Mouse (Mus musculus) c-Kit-negative CD71-positive TER-119-positive erythroid progenitor cells, embryonic 14.5 days (primary cell): Measurements from ENCODE around the gene Gm42669.

Source experiments
- DNase-seq: peaks from one replicate; pipeline ENCODE4 v3.0.0-alpha.2; 2013; ENCODE audit warnings: low read depth, low spot score

Gene Gm42669

GRCm38 (mm10) chr5:107507321-107507720 lies at the start of gene Gm42669:
Gene Gm42669 (plus strand): TSS chr5:107507621.
- DNase-seq: no peak

DNA sequence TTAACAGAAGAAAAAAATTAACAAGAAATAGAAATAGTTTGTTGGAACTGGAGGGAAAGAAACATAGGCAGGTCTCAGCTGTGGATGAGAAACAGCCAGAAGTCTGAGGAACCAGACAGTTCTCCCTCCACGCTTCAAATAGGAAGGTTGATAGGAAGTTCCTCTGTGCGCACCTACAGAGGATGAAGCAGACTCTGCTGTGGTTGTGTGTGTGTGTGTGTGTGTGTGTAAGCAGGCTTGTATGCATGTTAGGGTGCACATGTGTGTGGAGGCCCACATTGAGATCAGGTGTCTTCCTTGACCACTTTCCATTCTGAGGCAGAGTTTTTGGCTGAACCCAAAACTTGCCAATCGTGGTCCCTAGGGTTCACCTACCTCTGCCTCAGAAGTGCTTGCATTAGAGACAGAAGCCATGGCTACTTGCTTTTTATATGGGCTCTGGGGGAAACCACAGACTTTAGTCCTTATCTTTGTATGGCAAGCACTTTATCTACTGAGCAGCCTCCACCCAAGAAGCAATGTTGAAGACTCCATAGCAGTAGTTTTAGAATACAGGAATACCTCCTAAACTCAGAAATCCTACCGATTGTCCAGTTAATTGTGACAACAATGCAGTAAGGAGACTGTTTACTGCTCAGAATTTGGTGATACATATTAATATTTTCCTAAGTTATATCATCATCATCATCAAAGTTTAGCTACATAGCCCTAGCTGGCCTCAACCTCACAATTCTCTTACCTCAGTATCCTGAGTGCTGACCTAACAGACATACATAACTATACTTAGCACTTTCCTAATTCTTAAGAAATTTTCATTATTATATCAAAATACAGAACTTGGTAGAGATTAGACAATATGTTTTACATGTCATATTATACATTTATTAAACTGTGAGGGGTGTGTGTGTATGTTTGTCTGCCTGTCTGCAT lies 45.0 kb upstream of the Gm42669 start:
- peak; percentile 25 for DNase-seq

DNA sequence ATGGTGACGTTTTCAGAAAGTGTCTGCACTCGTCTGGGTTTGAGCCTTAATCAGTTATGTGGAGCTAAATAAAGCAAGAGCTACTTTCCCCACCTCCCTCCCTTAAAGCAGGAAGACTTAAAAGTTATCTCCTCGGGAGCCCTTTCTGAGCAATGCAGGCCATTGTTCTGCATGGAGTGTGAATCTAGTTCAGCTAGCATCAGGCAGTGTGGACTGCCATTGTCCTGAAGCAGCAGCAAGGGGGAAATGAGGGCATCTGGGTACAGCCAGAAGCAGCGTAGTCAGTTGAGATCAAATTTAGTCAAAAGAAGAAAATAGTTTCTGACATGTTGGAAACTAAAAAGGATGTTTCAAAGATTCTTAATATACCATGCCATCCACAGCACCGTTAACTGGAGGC lies 40.9 kb upstream of the Gm42669 start:
- DNase-seq: no peak

GRCm38 (mm10) chr5:107467098-107467497 lies 40.3 kb upstream of the Gm42669 start:
- DNase-seq: no peak

GRCm38 (mm10) chr5:107470600-107471329 lies 36.7 kb upstream of the Gm42669 start:
- peak; percentile 80 for DNase-seq

GRCm38 (mm10) chr5:107480194-107480593 lies 27.2 kb upstream of the Gm42669 start:
- DNase-seq: no peak

DNA sequence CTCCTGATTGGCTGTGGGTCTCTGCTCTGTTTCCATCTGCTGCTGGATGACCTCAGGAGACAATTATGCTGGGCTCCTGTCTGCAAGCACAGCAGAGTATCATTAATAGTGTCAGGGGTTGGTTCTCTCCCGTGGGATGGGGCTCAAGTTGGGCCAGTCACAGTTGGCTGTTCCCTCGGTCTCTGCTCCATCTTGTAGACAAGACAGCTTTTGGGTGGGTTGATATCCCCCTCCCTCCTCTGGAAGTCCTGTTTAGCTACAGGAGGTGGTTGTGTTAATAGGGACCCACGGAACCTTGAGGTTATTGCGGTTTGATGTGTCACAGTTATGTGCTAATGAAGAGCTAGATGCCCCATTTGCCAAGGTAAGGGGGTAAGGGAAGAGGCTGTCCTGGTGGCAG lies 18.4 kb upstream of the Gm42669 start:
- DNase-seq: no peak

- DNase-seq: no peak
These were observed 16.4 kb upstream of the Gm42669 start for GRCm38 (mm10) chr5:107491036-107491435.

DNA sequence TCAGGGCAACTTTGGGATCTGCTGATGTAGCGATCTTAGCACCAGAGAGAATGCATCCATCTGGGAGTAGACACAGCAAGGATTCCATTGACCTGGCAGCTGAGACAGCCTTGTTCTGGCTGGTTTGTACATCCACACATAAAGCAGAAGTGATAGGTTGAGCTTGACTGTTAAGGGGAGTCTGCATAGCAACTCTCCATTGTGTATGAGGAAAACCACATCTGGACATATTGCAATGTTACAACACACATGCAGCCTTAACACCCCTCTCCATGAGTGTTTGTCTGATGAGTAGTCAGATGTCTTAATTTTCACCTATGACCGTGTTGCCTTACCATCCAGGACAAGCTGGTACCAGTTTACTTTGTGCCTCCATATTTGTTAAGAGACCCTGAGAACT lies 14.9 kb upstream of the Gm42669 start:
- no peak for DNase-seq

DNA sequence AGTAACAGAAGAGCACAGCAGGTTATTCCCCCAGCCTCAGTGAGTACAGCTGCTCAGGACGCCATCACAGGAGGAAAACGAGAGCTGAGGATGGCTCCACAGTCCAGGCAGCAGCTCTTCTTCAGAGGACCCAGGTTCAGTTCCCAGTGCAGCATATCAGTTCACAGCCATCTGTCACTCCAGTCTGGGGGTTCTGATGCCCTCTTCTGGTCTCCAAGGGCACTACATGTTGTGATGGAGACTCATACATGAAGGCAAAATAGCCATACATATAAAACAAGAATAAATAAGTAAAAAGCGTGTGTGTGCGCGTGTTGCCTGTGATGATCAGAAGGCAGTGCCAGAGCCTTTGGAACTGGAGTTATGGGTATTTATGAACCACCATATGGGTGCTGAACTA lies 12.7 kb upstream of the Gm42669 start:
- DNase-seq: no peak

GRCm38 (mm10) chr5:107496047-107496446 lies 11.4 kb upstream of the Gm42669 start:
- no peak for DNase-seq

GRCm38 (mm10) chr5:107497519-107498501 lies 9.6 kb upstream of the Gm42669 start:
- DNase-seq: no peak

- no peak for DNase-seq
These were observed 8.6 kb upstream of the Gm42669 start for GRCm38 (mm10) chr5:107498806-107499310.

- DNase-seq: no peak
These were observed 7.4 kb upstream of the Gm42669 start for GRCm38 (mm10) chr5:107499891-107500535.

DNA sequence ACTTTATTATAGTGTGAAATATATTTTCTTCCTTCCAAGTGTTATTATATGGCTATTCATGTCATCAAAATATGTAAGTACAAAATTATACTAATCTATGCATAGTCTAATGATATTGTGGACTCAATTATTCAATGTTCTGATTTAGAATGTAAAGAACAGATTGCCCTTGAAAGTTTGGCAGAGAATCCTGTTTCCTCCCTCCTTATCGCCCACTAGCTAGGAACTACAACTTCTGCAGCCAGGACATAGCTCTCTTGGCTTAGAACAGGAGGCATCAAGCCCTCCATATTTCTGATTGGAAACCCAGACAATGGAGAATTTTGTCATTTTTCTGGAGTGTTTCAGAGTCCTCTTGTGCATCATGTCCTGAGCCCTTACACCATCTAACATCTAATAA lies 6.7 kb upstream of the Gm42669 start:
- DNase-seq: no peak

DNA sequence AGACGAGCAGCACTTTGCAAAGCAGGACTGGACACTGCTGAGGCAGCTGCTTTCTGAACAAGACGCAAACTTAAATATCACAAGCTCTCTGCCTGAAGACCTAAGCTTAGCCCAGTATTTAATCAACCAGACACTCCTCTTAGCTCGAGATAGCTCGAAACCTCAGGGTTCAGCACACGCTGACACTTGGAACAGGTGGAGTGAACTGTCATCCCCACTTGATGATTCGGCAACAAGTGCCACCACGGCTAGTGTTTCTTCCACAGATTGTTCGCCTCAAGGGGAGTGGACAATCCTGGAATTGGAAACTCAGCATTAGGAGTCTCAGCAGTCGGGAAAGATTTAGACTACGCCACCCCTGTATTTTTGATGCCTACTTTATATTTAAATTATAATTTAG lies 3.1 kb downstream of the Gm42669 start:
- DNase-seq: no peak

DNA sequence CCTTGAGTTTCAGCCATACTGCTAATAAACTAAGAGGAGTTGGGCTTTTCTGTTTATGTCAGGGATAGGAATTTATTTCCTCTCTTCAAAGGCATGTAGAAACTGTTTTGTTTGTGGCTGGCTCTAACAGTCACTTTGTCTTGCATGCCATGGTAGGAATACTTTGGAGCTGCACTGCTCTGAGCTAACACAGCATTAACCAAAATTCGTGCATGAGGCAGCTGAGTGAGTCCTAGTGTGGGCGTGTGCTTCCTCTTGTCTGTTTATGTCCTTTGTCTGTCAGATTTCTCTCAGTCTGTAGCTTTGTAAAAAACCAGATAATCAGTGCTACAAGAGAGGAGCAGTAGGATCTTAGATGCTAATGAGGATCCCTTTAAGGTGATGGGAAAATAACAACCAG lies 3.9 kb downstream of the Gm42669 start:
- DNase-seq: no peak

GRCm38 (mm10) chr5:107513583-107513982 lies 6.2 kb downstream of the Gm42669 start:
- DNase-seq: peak; percentile 34

DNA sequence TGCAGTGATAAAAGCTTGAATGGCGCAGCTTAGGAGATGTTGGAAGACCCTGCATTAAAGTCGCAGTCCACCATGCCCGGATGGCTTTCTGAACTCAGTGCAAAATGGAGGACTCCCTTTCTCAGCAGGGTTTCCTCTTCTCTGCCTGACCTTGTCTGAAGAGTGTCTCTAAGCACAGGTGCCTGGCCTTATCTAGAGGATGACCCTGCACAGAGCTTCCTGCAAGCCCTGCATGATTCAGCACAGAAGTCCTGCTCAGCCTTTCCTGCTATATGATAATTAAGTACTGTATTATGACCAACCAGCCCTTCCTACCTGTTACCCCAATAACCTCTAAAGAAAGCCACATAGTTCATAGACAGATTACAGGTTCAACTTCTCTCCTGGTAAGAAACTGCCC lies 8.0 kb downstream of the Gm42669 start:
- DNase-seq: no peak

GRCm38 (mm10) chr5:107516087-107516486 lies 8.7 kb downstream of the Gm42669 start:
- no peak for DNase-seq

- DNase-seq: no peak
These were observed 11.2 kb downstream of the Gm42669 start for GRCm38 (mm10) chr5:107518602-107519001.
